Comparison of ENCODE assay signal across 10 mouse cellular contexts in genomic region chr13:46463764-46464163, GRCm38 (mm10). TPM values are rescaled to one million over a fixed set of nuclear protein-coding genes. Genes with fewer than 3 reads are reported as not detected.
"Had no signal": no experiment of that assay in that cellular context is flagged by ENCODE, and none has a peak within 500 bp of the region (broad histone marks: within the 10 kb centered on the region; RNA-seq: fewer than 3 reads in every experiment).

No protein-coding gene starts in this region.

- DNase-seq: kidney, adult 8-10 months; kidney, postnatal 25 days; liver; liver, embryonic 13.5 days; liver, postnatal 0 days; lung, postnatal 14 days; right cerebral cortex, adult 18-20 months; thymus, adult 2 months; thymus, postnatal 25 days had no signal

RNA-seq across cellular contexts. Expression of gene Rbm24, which starts 45.5 kb away (rescaled TPM):
- total RNA-seq: megakaryocyte progenitor cell, adult 5-6 weeks had no signal
